Mouse (Mus musculus) limb, embryonic 15.5 days (tissue): Measurements from ENCODE around the gene Map4k2. TPM values are rescaled to one million over a fixed set of nuclear protein-coding genes. Genes with fewer than 3 reads are reported as not detected.

Experiments used
- ATAC-seq: fragments of 200-750 bp; cut with Nextera tagmentation; 2 replicates; pipeline ENCODE4 v1.8.0; 2017; ENCODE audit warnings: low read depth, moderate TSS enrichment; ENCODE audit not compliant: insufficient number of reproducible peaks, low FRiP score, low TSS enrichment
- H3K27ac ChIP-seq: fragments of 300-500 bp; sonication (generic); 2 replicates; pipeline ENCODE4 v1.5.1; 2015; ENCODE audit warnings: moderate library complexity, mild to moderate bottlenecking, inconsistent platforms
- H3K27me3 ChIP-seq: fragments of 300-500 bp; sonication (generic); 2 replicates; pipeline ENCODE4 v1.6.1; 2015; ENCODE audit warnings: inconsistent platforms
- H3K36me3 ChIP-seq: fragments of 300-500 bp; sonication (generic); 2 replicates; pipeline ENCODE4 v1.6.1; 2015; ENCODE audit warnings: inconsistent platforms
- H3K4me1 ChIP-seq: fragments of 300-500 bp; sonication (generic); 2 replicates; pipeline ENCODE4 v1.6.1; 2015; ENCODE audit warnings: inconsistent platforms
- H3K4me2 ChIP-seq: fragments of 300-500 bp; sonication (generic); 2 replicates; pipeline ENCODE4 v1.6.1; 2015; ENCODE audit warnings: mild to moderate bottlenecking, inconsistent platforms
- H3K4me3 ChIP-seq: fragments of 300-500 bp; sonication (generic); 2 replicates; pipeline ENCODE4 v1.5.1; 2015; ENCODE audit warnings: mild to moderate bottlenecking, inconsistent platforms
- H3K9ac ChIP-seq: fragments of 300-500 bp; sonication (generic); 2 replicates; pipeline ENCODE4 v1.6.1; 2015; ENCODE audit warnings: inconsistent platforms
- H3K9me3 ChIP-seq: fragments of 300-500 bp; sonication (generic); 2 replicates; pipeline ENCODE4 v1.6.1; 2016; ENCODE audit warnings: inconsistent platforms
- WGBS: fragments of 180-500 bp; shearing (Covaris S2); methylation state at CpG from one replicate; pipeline ENCODE4 v1.1.7; 2015; 5-methylcytosine and 5-hydroxymethylcytosine counted together
- polyA plus RNA-seq: library from polyadenylated mRNA; unstranded; fragments of >200 nt; fragmentation: Nextera tagmentation; extraction: Ambion mirVana; gene quantifications from 2 replicates; pipeline ENCODE4 v1.2.1, GENCODE M21; 2015

Map4k2 gene
- polyA plus RNA-seq, result 14.6 and 16.2 TPM in 2 replicates

DNA sequence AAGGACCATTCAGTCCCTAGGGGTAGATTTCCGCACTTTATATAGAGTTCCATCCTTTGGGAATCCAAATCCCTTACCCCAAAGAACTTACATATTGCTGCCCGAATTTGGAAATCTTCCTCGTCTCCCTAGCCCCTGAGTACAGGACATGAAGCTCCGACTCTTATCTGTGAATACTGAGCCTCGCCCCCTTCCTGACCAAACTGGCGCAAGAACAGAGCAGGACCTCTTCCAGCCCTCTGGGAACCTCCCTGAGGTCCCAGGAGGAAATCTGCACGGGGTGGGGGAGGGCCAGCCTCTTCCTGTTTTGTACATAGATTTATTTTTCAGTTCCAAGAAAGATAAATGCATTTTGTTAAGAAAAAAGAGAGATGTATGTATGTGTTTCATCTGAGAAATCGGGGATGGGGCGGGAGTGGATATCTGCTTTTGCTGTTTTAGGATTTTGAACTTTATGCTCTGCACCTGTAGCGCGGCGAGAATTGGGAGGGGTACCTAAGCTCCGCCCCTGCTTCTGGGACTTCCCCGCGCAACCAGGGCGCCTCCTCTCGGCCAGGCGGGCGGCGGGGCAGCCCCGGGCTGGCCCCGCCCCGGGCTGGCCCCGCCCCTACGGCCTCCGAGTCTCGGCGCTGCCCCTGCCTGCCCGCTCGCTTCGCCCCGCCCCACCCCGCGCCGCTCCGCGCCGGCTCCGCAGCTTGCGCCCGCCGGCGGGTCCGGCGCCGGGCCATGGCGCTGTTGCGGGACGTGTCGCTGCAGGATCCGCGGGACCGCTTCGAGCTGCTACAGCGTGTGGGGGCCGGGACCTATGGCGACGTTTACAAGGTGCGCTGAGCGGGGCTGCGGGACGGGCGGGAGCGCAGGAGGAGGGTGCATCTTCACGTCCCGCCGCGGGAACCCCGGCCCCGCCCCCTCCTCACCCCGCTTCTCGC, at the start of gene Map4k2:
Gene Map4k2 (plus strand): TSS at position 612 of the 929 bp plus-strand sequence.
- Histone ChIP-seq H3K4me1 (peaks cover 46% of the 10 kb centered on the region), H3K27ac (peak within 1 kb of the TSS; percentile 54; the same call in 1 of the 2 replicates), H3K27me3 (no peaks in the 10 kb centered on the region), H3K9me3 (no peaks in the 10 kb centered on the region), H3K4me3 (peak within 1 kb of the TSS; percentile 73), H3K4me2 (peak within 1 kb of the TSS; percentile 90), H3K36me3 (peaks cover 72% of the 10 kb centered on the region), H3K9ac (peak within 1 kb of the TSS; percentile 70)
- 9% methylated on average over 52 of the region's 72 CpGs for WGBS
- peak; percentile 41 for ATAC-seq

DNA sequence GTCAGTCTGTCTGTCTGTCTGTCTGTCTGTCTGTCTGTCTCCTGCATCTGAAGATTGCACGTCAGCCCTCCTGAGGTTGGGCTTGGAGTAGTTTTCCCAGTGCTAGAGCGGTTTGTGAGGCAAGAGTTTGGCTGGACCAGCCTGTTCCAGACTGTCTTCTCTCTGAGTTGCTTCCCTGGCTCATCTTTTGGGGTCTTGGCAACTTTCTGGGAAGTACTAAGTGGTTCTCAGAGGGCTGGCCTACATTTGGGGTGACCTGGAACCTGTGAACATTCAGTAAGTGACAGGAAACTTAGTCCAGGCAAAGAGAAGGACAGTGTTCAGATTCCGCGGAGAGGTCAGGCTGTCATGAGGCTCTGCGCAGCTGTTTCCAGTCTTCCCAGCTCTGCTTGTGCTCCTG, 48.7 kb upstream of the Map4k2 start:
- 91% methylated on average over 5 of the region's 5 CpGs for WGBS
- no peak overlapping the region for H3K4me3 ChIP-seq
- no peak overlapping the region for H3K27ac ChIP-seq
- peaks cover 72% of the 10 kb centered on the region for H3K36me3 ChIP-seq
- ATAC-seq, result no peak
- H3K9ac ChIP-seq, result no peak overlapping the region
- H3K27me3 ChIP-seq, result no peaks in the 10 kb centered on the region
- no peak overlapping the region for H3K4me2 ChIP-seq
- no peaks in the 10 kb centered on the region for H3K9me3 ChIP-seq
- peaks cover 6% of the 10 kb centered on the region for H3K4me1 ChIP-seq

DNA sequence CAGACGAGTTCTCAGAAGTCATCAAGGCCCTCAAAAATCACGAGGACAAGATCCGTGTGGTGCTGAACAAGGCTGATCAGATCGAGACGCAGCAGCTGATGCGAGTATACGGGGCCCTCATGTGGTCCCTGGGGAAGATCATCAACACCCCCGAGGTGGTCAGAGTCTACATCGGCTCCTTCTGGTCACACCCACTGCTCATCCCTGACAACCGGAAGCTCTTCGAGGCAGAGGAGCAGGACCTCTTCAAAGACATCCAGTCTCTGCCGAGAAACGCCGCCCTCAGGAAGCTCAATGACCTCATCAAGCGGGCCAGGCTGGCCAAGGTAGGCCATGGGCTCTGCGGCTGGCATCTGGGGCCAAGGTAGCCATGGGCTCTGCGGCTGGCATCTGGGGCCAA, 46.6 kb upstream of the Map4k2 start:
- Histone ChIP-seq H3K4me3 (no peak overlapping the region), H3K4me2 (no peak overlapping the region), H3K27me3 (no peaks in the 10 kb centered on the region), H3K36me3 (peaks cover 84% of the 10 kb centered on the region), H3K4me1 (peaks cover 7% of the 10 kb centered on the region; the same call in 1 of the 2 replicates), H3K9me3 (no peaks in the 10 kb centered on the region), H3K27ac (no peak overlapping the region), H3K9ac (no peak overlapping the region)
- no peak for ATAC-seq
- WGBS, result 90% methylated on average over 17 of the region's 17 CpGs

DNA sequence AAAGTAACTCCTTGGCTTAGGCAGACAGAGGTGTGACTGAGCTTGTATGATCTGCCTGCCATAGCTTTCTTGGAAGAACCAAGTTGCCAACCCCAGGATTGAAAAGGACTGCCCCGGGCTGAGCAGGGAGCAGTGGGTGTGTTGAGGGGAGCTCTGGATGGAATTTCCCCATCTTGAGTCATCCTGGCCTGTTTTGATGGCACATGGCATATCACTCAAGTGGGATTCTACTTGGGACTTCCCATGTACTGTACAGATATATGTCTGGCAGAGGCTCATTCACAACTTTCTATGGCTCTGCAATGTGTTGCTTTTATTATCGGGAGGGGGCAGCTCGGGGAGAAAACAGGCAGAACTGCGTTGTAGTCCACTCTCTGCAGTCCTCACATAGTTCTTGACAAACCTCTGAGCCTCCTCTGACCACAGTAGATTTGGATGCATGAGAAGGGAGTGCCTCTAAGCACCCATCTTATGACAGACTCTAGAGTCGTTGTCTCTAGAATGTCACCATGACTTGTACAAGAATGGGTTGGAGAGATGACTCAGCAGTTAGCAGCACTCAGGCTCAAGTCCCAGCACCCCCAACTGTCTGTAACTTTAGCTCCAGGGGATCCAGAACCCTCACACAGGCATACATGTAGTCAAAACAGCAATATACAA, 44.3 kb upstream of the Map4k2 start:
- Histone ChIP-seq H3K27me3 (no peaks in the 10 kb centered on the region), H3K4me3 (no peak overlapping the region), H3K4me2 (no peak overlapping the region), H3K27ac (no peak overlapping the region), H3K9me3 (no peaks in the 10 kb centered on the region), H3K36me3 (peaks cover 80% of the 10 kb centered on the region), H3K4me1 (peaks cover 24% of the 10 kb centered on the region), H3K9ac (no peak overlapping the region)
- ATAC-seq, result no peak
- 85% methylated on average over 5 of the region's 5 CpGs for WGBS

DNA sequence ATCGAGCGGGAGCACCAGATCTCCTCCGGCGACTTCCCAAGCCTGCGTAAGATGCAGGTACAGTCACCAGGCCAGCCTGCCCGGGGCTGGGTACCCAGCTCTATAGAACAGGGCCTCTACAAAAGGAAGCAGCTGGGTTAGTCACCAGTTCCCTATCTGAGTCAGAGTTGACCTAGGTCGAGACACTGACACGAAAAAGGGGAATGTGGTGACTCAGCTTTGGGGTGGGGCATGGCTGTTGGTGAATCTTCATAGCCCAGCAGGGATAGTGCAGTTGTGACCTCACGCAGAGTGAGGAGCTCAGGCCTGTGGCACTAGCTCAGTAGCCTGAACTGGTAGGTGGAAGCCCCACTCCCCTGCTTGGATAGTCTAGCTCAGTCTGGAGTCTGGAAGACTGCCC, 43.3 kb upstream of the Map4k2 start:
- H3K9me3 ChIP-seq, result no peaks in the 10 kb centered on the region
- H3K36me3 ChIP-seq, result peaks cover 72% of the 10 kb centered on the region
- no peak overlapping the region for H3K27ac ChIP-seq
- no peak for ATAC-seq
- H3K4me3 ChIP-seq, result no peak overlapping the region
- H3K27me3 ChIP-seq, result no peaks in the 10 kb centered on the region
- H3K4me1 ChIP-seq, result peaks cover 24% of the 10 kb centered on the region
- no peak overlapping the region for H3K9ac ChIP-seq
- no peak overlapping the region for H3K4me2 ChIP-seq
- 83% methylated on average over 9 of the region's 9 CpGs for WGBS

DNA sequence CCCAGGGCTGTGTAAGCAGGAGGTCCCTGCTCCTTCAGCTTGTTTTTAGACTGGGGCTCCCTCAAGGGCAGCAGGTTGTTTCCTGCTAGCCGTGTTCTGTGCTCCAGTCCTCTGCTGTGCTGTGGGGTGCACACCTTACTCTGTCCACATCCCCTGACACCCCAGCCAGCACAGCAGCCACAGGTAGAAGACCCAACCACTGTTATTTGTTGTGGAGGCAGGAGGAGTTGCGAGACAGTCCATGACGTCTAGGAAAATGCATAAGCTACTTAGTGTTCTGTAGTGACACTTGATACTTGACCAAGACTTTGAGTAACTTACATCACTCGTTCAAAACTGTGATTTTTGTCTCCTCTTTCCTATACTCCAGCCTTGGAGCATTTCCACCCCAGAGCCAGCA, 41.9 kb upstream of the Map4k2 start:
- Histone ChIP-seq H3K4me2 (no peak overlapping the region), H3K4me3 (no peak overlapping the region), H3K36me3 (peaks cover 60% of the 10 kb centered on the region), H3K4me1 (peaks cover 30% of the 10 kb centered on the region), H3K27me3 (no peaks in the 10 kb centered on the region), H3K27ac (0 out of 2 replicates have a peak overlapping the region, but pooled peaks have one; percentile 54), H3K9ac (no peak overlapping the region), H3K9me3 (no peaks in the 10 kb centered on the region)
- no peak for ATAC-seq
- 70% methylated on average over 4 of the region's 4 CpGs for WGBS

DNA sequence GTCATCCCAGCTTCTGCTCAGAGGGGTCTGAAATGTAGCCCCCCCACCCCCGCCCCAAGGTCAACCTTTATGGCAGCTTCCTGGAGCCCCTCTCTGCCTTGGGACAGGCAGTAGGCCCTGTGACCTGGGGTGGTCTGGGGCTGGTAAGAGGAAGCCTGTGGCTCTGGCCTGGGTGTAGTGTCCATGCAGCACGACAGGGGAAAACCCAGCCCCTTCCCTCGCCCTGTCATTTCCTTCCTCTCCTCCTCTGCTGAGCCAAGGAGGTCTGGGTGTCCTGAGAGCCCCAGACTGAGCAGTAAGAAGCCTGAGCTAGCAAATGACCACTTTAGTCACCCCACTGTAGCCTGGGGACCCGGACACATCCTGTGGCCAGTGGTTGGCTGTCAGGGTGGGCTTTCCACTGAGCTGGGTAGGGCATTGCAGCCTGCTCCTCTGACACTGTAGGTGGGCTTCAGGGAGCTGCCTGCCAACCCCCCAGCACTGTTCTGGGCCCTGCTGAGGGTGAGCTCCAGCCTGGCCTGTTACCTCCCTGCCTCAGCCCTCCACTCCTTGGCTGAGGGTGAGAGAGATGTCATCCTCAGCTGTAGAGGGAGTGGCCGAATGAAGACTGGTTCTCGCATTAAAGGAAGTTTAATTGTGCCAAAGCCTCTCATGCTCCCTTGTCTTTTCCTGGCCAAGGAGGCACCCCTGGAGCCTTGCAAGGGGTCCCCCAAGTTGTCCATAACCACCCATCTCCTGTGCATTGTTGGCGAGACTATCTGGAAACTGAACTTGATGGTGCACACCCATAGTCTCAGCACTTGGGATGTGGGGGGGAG, 41.3 kb upstream of the Map4k2 start:
- peaks cover 54% of the 10 kb centered on the region for H3K36me3 ChIP-seq
- H3K4me3 ChIP-seq, result no peak overlapping the region
- no peak overlapping the region for H3K9ac ChIP-seq
- peaks cover 30% of the 10 kb centered on the region for H3K4me1 ChIP-seq
- 67% methylated on average over 7 of the region's 7 CpGs for WGBS
- no peaks in the 10 kb centered on the region for H3K9me3 ChIP-seq
- H3K27me3 ChIP-seq, result no peaks in the 10 kb centered on the region
- no peak overlapping the region for H3K4me2 ChIP-seq
- ATAC-seq, result no peak
- peak overlapping the region; percentile 54 for H3K27ac ChIP-seq

DNA sequence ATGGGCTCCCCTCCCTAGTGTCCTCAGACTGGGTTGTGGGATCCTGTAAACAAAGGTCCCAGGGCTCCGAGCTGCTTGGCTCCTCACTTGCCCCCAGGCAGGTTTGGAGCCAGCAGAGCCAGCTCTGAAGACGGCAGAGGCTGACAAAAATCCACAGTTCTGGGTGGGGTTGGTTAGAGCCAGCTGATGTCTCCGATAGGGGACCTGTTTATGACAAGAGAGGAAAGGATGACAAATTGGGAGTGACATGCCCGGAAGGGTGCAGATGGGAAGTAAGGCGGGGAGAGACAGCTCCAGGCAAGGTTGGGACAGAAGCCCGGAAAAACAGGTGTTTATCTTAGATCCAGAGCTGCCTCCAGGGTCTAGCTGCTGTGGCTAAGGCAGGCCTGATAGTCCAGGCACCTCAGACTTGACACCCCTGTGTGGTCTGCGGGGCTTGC, 40.5 kb upstream of the Map4k2 start:
- WGBS, result 61% methylated on average over 7 of the region's 7 CpGs
- H3K4me1 ChIP-seq, result peaks cover 30% of the 10 kb centered on the region
- ATAC-seq, result no peak

DNA sequence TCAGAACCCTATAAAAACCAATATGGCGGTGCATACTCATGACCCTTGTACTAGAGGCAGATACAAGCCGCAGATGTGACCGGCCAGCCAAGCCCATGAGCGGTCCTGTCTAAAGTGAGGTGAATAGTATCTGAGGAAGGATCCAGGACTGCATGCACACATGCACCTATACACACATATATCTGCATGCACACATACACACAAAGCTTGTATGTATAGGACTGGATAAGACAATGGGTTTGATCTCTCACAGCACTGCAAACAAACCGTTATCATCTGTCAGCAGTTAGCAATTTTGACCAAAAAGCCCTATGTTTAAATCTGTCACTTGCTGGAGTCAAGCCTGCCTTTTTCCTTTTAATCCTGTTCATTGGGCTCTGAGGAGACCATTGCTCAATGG, 38.8 kb upstream of the Map4k2 start:
- Histone ChIP-seq H3K27me3 (no peaks in the 10 kb centered on the region), H3K4me1 (peaks cover 44% of the 10 kb centered on the region), H3K4me3 (no peak overlapping the region), H3K27ac (peak overlapping the region; percentile 72), H3K36me3 (peaks cover 29% of the 10 kb centered on the region), H3K9ac (no peak overlapping the region), H3K4me2 (no peak overlapping the region), H3K9me3 (no peaks in the 10 kb centered on the region)
- WGBS, result 81% methylated on average over 5 of the region's 5 CpGs
- ATAC-seq, result no peak

More for the DNA sequence above, 40.5 kb upstream of the Map4k2 start:
- Histone ChIP-seq H3K4me2 (no peak overlapping the region), H3K9ac (no peak overlapping the region), H3K36me3 (peaks cover 46% of the 10 kb centered on the region), H3K9me3 (no peaks in the 10 kb centered on the region), H3K4me3 (no peak overlapping the region), H3K27ac (peak overlapping the region; percentile 54; the same call in 1 of the 2 replicates), H3K27me3 (no peaks in the 10 kb centered on the region)

DNA sequence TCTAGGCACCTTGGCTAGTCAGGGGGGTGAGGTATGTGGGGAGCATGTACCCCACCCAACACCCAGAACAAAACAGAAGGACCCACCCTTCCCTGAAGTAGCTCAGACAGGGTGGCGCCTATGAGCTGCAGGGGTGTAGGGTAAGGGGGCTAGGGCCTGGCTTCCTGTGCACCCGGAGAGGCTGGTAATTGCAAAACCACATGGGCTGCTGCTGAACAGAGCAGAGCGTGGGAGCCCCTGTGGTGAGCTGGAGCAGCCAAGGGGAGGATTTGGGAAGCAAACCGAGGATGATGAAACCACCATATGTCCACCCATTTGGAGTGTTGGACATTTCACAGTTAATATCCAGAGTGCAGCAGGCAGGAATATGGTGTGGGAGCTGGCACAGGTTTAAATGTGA, 38.4 kb upstream of the Map4k2 start:
- no peaks in the 10 kb centered on the region for H3K27me3 ChIP-seq
- peaks cover 48% of the 10 kb centered on the region for H3K4me1 ChIP-seq
- peaks cover 25% of the 10 kb centered on the region for H3K36me3 ChIP-seq
- H3K9ac ChIP-seq, result no peak overlapping the region
- H3K9me3 ChIP-seq, result no peaks in the 10 kb centered on the region
- no peak overlapping the region for H3K4me3 ChIP-seq
- peak overlapping the region; percentile 72 for H3K27ac ChIP-seq
- 21% methylated on average over 4 of the region's 4 CpGs for WGBS
- no peak overlapping the region for H3K4me2 ChIP-seq
- ATAC-seq, result no peak

DNA sequence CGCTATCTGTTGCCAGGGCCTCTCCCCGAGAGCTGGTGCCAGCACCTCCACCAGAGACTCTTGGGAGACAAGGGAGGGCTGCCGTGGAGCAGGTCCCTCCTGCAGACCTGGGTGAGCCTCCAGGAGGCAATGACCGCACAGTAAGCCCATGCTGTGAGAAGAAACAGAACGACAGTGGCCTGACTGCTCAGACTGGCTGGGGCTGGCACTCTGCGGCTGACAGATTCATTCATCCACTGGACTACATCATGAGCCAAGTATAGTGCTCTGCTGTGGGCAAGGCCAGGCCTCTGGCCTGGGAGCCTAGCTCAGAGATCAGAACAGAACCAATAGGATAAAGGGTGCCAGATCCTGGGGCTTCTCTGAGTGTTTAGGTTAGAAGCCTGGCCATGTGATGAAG, 37.1 kb upstream of the Map4k2 start:
- 85% methylated on average over 6 of the region's 6 CpGs for WGBS

More for the DNA sequence above, 37.1 kb upstream of the Map4k2 start:
- no peak overlapping the region for H3K9ac ChIP-seq
- H3K27me3 ChIP-seq, result no peaks in the 10 kb centered on the region
- no peak overlapping the region for H3K27ac ChIP-seq
- H3K36me3 ChIP-seq, result peaks cover 12% of the 10 kb centered on the region
- H3K9me3 ChIP-seq, result no peaks in the 10 kb centered on the region
- no peak overlapping the region for H3K4me3 ChIP-seq
- no peak for ATAC-seq
- H3K4me2 ChIP-seq, result no peak overlapping the region
- H3K4me1 ChIP-seq, result peaks cover 58% of the 10 kb centered on the region
